Mouse (Mus musculus) heart, postnatal 0 days (tissue): ENCODE measurements at regions not wholly inside any gene's neighbourhood (a gene's known extent, or its start where the extent isn't known, plus 50 kb on each side); places are given as distances from the start of the nearest gene placed in this dataset.

Experiments used
- CTCF ChIP-seq: IDR thresholded peaks from 2 replicates; pipeline ENCODE4 v1.5.1; 2016; ENCODE audit warnings: antibody characterized with exemption, control low read depth, low read depth
- EP300 ChIP-seq: IDR thresholded peaks from 2 replicates; pipeline ENCODE4 v1.6.1; 2016; ENCODE audit warnings: antibody characterized with exemption, low read depth

DNA sequence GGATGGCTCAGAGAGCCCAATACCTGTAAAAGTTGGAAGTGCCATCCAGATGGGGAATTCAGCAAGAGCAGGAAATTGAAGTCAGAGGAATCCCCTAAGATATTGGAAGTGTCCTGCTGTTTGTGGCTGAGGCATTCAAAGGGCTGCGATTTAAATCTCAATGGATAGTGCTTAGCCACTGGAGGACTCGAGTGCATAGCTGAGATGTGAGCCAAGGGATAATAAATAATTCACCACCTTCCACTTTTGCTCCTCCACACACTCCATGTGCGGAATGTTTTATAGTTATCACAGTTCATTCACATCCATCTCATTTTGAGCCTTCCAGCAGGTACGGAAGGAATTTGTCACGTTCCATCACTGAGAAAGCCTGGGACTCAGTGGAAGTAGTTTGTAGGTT lies 248.9 kb downstream of the Ttc32 start:
- TF ChIP-seq EP300 (no peak), CTCF (no peak)
